Mouse (Mus musculus): ENCODE measurements around the gene Elane.

- TF ChIP-seq GATA1 (IDR thresholded peaks at IDR 0.05; ENCODE audit: borderline replicate concordance, low read length) (no peak), FLI1 (IDR thresholded peaks at IDR 0.05; ENCODE audit: low read length) (no peak)
Observed at GRCm38 (mm10) chr10:79886611-79887010, 564 bp downstream of the Elane start.
